Mouse (Mus musculus) midbrain, embryonic 15.5 days (tissue): ENCODE results near the gene Tmem44. TPM values are rescaled to one million over a fixed set of nuclear protein-coding genes. Genes with fewer than 3 reads are reported as not detected.

Source experiments
- ATAC-seq: fragments of 200-750 bp; cut with Nextera tagmentation; replicated peaks from 2 replicates; pipeline ENCODE4 v1.8.0; 2017; ENCODE audit warnings: moderate TSS enrichment
- H3K27ac ChIP-seq: fragments of 300-500 bp; sonication (generic); 2 replicates; pipeline ENCODE4 v1.5.1; 2015; ENCODE audit warnings: mild to moderate bottlenecking, inconsistent platforms
- H3K27me3 ChIP-seq: fragments of 300-500 bp; sonication (generic); replicated peaks from 2 replicates; pipeline ENCODE4 v1.6.1; 2015; ENCODE audit warnings: inconsistent platforms
- H3K36me3 ChIP-seq: fragments of 300-500 bp; sonication (generic); replicated peaks from 2 replicates; pipeline ENCODE4 v1.6.1; 2015; ENCODE audit warnings: inconsistent platforms
- H3K4me1 ChIP-seq: fragments of 300-500 bp; sonication (generic); 2 replicates; pipeline ENCODE4 v1.6.1; 2015; ENCODE audit warnings: inconsistent platforms
- H3K4me2 ChIP-seq: fragments of 300-500 bp; sonication (generic); 2 replicates; pipeline ENCODE4 v1.6.1; 2015; ENCODE audit warnings: inconsistent platforms, mild to moderate bottlenecking, moderate library complexity
- H3K4me3 ChIP-seq: fragments of 300-500 bp; sonication (generic); 2 replicates; pipeline ENCODE4 v1.5.1; 2015; ENCODE audit warnings: mild to moderate bottlenecking, inconsistent platforms
- H3K9ac ChIP-seq: fragments of 300-500 bp; sonication (generic); 2 replicates; pipeline ENCODE4 v1.6.1; 2015; ENCODE audit warnings: mild to moderate bottlenecking, inconsistent platforms
- H3K9me3 ChIP-seq: fragments of 300-500 bp; sonication (generic); 2 replicates; pipeline ENCODE4 v1.6.1; 2016; ENCODE audit warnings: inconsistent platforms
- WGBS: fragments of 180-500 bp; shearing (Covaris S2); methylation state at CpG from one replicate; pipeline ENCODE4 v1.1.7; 2015; ENCODE audit warnings: mixed read lengths; 5-methylcytosine and 5-hydroxymethylcytosine counted together
- polyA plus RNA-seq: library from polyadenylated mRNA; unstranded; fragments of >200 nt; fragmentation: Nextera tagmentation; extraction: Ambion mirVana; gene quantifications from 2 replicates; pipeline ENCODE4 v1.2.1, GENCODE M21; 2015

The Tmem44 gene
- polyA plus RNA-seq, 1 experiment from 2014 or later: 96.0 TPM

DNA sequence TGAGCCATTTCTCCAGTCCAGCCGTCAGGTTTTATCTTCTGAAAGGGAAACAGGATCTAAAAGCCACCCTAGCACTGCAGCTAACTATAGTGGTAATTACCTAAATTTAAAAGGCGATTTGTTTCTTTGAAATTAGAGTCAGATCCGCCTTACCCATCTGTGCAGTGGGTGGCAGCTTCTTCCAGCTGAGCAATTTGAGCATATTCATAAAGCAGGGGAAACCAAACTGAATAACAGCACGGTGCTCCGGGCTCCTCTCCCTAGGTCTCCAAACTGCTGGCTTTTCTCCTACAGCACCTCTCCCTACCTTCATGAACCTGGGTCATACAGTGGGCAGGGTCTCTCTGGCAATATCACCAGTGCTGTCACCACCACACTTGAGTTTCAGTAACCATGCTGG, 2.4 kb downstream of the Tmem44 start:
- H3K27ac ChIP-seq: no peak overlapping the region
- H3K4me3 ChIP-seq: peak overlapping the region; percentile 67
- no peak for ATAC-seq
- H3K9me3 ChIP-seq: no peaks in the 10 kb centered on the region
- 89% methylated on average over 5 of the region's 5 CpGs for WGBS
- H3K4me1 ChIP-seq: peaks cover 22% of the 10 kb centered on the region
- H3K27me3 ChIP-seq: no peaks in the 10 kb centered on the region
- peak overlapping the region; percentile 70 for H3K4me2 ChIP-seq
- peaks cover 13% of the 10 kb centered on the region for H3K36me3 ChIP-seq
- peak overlapping the region; percentile 89; the same call in 1 of the 2 replicates for H3K9ac ChIP-seq

GRCm38 (mm10) chr16:30544693-30545092, 5.9 kb downstream of the Tmem44 start:
- Histone ChIP-seq H3K4me2 (no peak overlapping the region), H3K4me1 (peaks cover 19% of the 10 kb centered on the region), H3K4me3 (no peak overlapping the region), H3K36me3 (peaks cover 13% of the 10 kb centered on the region), H3K9me3 (no peaks in the 10 kb centered on the region), H3K27ac (no peak overlapping the region), H3K9ac (no peak overlapping the region), H3K27me3 (no peaks in the 10 kb centered on the region)
- 95% methylated on average over 4 of the region's 4 CpGs for WGBS
- no peak for ATAC-seq

- 91% methylated on average over 9 of the region's 9 CpGs for WGBS
- no peak overlapping the region for H3K4me2 ChIP-seq
- no peak overlapping the region for H3K27ac ChIP-seq
- H3K9me3 ChIP-seq: no peaks in the 10 kb centered on the region
- peaks cover 13% of the 10 kb centered on the region for H3K36me3 ChIP-seq
- H3K27me3 ChIP-seq: no peaks in the 10 kb centered on the region
- no peak for ATAC-seq
- no peak overlapping the region for H3K4me3 ChIP-seq
- H3K9ac ChIP-seq: no peak overlapping the region
- peaks cover 6% of the 10 kb centered on the region; the same call in 1 of the 2 replicates for H3K4me1 ChIP-seq
Measured at GRCm38 (mm10) chr16:30543386-30543785, 7.3 kb downstream of the Tmem44 start.

GRCm38 (mm10) chr16:30542826-30543225, 7.8 kb downstream of the Tmem44 start:
- ATAC-seq: no peak
- Histone ChIP-seq H3K4me1 (peaks cover 2% of the 10 kb centered on the region; the same call in 1 of the 2 replicates), H3K27ac (no peak overlapping the region), H3K36me3 (peaks cover 13% of the 10 kb centered on the region), H3K4me2 (no peak overlapping the region), H3K9me3 (no peaks in the 10 kb centered on the region), H3K9ac (no peak overlapping the region), H3K4me3 (no peak overlapping the region), H3K27me3 (no peaks in the 10 kb centered on the region)
- WGBS: 91% methylated on average over 6 of the region's 6 CpGs

- no peak for ATAC-seq
- 75% methylated on average over 20 of the region's 20 CpGs for WGBS
- Histone ChIP-seq H3K4me1 (no peaks in the 10 kb centered on the region), H3K27ac (no peak overlapping the region), H3K4me2 (no peak overlapping the region), H3K27me3 (no peaks in the 10 kb centered on the region), H3K9ac (no peak overlapping the region), H3K9me3 (no peaks in the 10 kb centered on the region), H3K4me3 (no peak overlapping the region), H3K36me3 (peaks cover 13% of the 10 kb centered on the region; the same call in 1 of the 2 replicates)
Measured at GRCm38 (mm10) chr16:30540107-30541001, 10.3 kb downstream of the Tmem44 start.

GRCm38 (mm10) chr16:30539433-30539832, 11.2 kb downstream of the Tmem44 start:
- Histone ChIP-seq H3K4me3 (no peak overlapping the region), H3K27ac (no peak overlapping the region), H3K27me3 (no peaks in the 10 kb centered on the region), H3K36me3 (peaks cover 10% of the 10 kb centered on the region; the same call in 1 of the 2 replicates), H3K9me3 (no peaks in the 10 kb centered on the region), H3K4me1 (no peaks in the 10 kb centered on the region), H3K4me2 (no peak overlapping the region), H3K9ac (no peak overlapping the region)
- 20% methylated on average over 10 of the region's 10 CpGs for WGBS
- no peak for ATAC-seq

DNA sequence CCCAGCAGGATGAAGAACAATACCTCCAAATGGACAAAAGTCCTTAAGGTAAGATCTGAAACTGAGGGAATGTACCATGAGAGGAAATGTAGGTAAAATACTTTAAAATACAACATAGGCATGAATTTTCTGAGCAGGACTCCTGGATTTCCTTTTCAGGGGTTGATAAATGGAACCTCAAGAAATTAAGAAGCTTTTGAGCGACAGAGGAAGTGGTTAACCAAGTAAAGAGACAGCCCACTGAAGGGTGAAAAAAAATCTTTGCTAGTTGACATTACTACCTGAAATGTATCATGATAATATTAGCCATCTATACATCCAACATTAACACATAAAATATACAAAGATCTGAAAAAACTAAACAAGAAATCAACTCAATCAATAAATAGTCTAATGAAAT, 15.6 kb downstream of the Tmem44 start:
- Histone ChIP-seq H3K9ac (no peak overlapping the region), H3K4me3 (no peak overlapping the region), H3K36me3 (peaks cover 18% of the 10 kb centered on the region; the same call in 1 of the 2 replicates), H3K27me3 (no peaks in the 10 kb centered on the region), H3K4me2 (no peak overlapping the region), H3K4me1 (no peaks in the 10 kb centered on the region), H3K9me3 (no peaks in the 10 kb centered on the region), H3K27ac (no peak overlapping the region)
- no peak for ATAC-seq
- 81% methylated on average over 1 of the region's 1 CpGs for WGBS

- peaks cover 31% of the 10 kb centered on the region for H3K36me3 ChIP-seq
- H3K9ac ChIP-seq: no peak overlapping the region
- no peak overlapping the region for H3K27ac ChIP-seq
- no peaks in the 10 kb centered on the region for H3K4me1 ChIP-seq
- 73% methylated on average over 4 of the region's 4 CpGs for WGBS
- H3K4me3 ChIP-seq: no peak overlapping the region
- H3K9me3 ChIP-seq: no peaks in the 10 kb centered on the region
- H3K27me3 ChIP-seq: no peaks in the 10 kb centered on the region
- ATAC-seq: no peak
- H3K4me2 ChIP-seq: no peak overlapping the region
Measured at GRCm38 (mm10) chr16:30533592-30533991, 17.1 kb downstream of the Tmem44 start.

- H3K4me1 ChIP-seq: no peaks in the 10 kb centered on the region
- WGBS: 75% methylated on average over 1 of the region's 1 CpGs
- H3K27me3 ChIP-seq: no peaks in the 10 kb centered on the region
- no peak overlapping the region for H3K27ac ChIP-seq
- ATAC-seq: no peak
- H3K9ac ChIP-seq: no peak overlapping the region
- H3K9me3 ChIP-seq: no peaks in the 10 kb centered on the region
- H3K4me3 ChIP-seq: no peak overlapping the region
- H3K36me3 ChIP-seq: peaks cover 36% of the 10 kb centered on the region
- H3K4me2 ChIP-seq: no peak overlapping the region
Measured at GRCm38 (mm10) chr16:30532929-30533328, 17.7 kb downstream of the Tmem44 start.

- H3K27ac ChIP-seq: no peak overlapping the region
- no peaks in the 10 kb centered on the region for H3K27me3 ChIP-seq
- H3K4me3 ChIP-seq: no peak overlapping the region
- WGBS: 31% methylated on average over 20 of the region's 20 CpGs
- peaks cover 36% of the 10 kb centered on the region for H3K36me3 ChIP-seq
- no peak overlapping the region for H3K9ac ChIP-seq
- ATAC-seq: peak; percentile 44; the same call in 1 of the 2 replicates
- no peak overlapping the region for H3K4me2 ChIP-seq
- no peaks in the 10 kb centered on the region for H3K4me1 ChIP-seq
- H3K9me3 ChIP-seq: no peaks in the 10 kb centered on the region
Measured at GRCm38 (mm10) chr16:30531761-30532406, 18.8 kb downstream of the Tmem44 start.

DNA sequence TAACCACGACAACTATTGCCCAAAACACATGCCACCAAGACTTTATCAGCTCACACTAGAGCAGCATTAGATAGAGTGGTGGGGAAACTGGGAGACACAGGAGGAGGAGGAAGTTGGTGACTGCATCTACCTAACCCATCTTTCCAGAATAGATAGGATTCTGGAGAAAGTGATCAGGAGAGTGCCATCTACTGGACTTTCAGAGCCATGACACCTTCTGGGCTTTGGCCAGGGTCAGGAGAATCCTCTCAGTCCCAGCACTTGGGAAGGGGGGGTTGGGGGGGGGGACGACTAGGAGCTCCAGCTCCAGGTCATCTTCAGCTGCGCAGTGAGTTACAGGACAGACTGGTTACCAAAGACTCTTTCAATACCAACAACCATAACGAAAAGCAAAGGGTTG, 19.8 kb downstream of the Tmem44 start:
- Histone ChIP-seq H3K4me1 (no peaks in the 10 kb centered on the region), H3K27me3 (no peaks in the 10 kb centered on the region), H3K4me2 (no peak overlapping the region), H3K9ac (no peak overlapping the region), H3K4me3 (no peak overlapping the region), H3K36me3 (peaks cover 39% of the 10 kb centered on the region), H3K27ac (no peak overlapping the region), H3K9me3 (no peaks in the 10 kb centered on the region)
- 44% methylated on average over 4 of the region's 4 CpGs for WGBS
- no peak for ATAC-seq

GRCm38 (mm10) chr16:30528386-30528785, 22.3 kb downstream of the Tmem44 start:
- H3K4me1 ChIP-seq: no peaks in the 10 kb centered on the region
- H3K4me2 ChIP-seq: no peak overlapping the region
- no peak overlapping the region for H3K4me3 ChIP-seq
- no peaks in the 10 kb centered on the region for H3K9me3 ChIP-seq
- no peak overlapping the region for H3K9ac ChIP-seq
- 84% methylated on average over 8 of the region's 8 CpGs for WGBS
- no peak overlapping the region for H3K27ac ChIP-seq
- no peaks in the 10 kb centered on the region for H3K27me3 ChIP-seq
- no peak for ATAC-seq
- peaks cover 38% of the 10 kb centered on the region for H3K36me3 ChIP-seq
